Mouse (Mus musculus) stomach, embryonic 14.5 days (tissue): ENCODE measurements around the gene Mindy4b-ps. TPM values are rescaled to one million over a fixed set of nuclear protein-coding genes. Genes with fewer than 3 reads are reported as not detected.

Experiments
- ATAC-seq: fragments of 200-750 bp; cut with Nextera tagmentation; 2 replicates; pipeline ENCODE4 v1.8.0; 2017; ENCODE audit warnings: low read depth, moderate TSS enrichment; ENCODE audit not compliant: insufficient number of reproducible peaks, insufficient read depth, low FRiP score
- H3K27ac ChIP-seq: fragments of 300-500 bp; sonication (generic); 2 replicates; pipeline ENCODE4 v1.5.1; 2014; ENCODE audit warnings: mild to moderate bottlenecking, low read length, moderate library complexity, mixed read lengths
- H3K27me3 ChIP-seq: fragments of 300-500 bp; sonication (generic); 2 replicates; pipeline ENCODE4 v1.6.1; 2014; ENCODE audit warnings: low read length, control low read depth, mixed read lengths; ENCODE audit not compliant: control insufficient read depth, insufficient read depth
- H3K36me3 ChIP-seq: fragments of 300-500 bp; sonication (generic); 2 replicates; pipeline ENCODE4 v1.6.1; 2014; ENCODE audit warnings: mild to moderate bottlenecking, control low read depth, low read length, moderate library complexity, mixed read lengths; ENCODE audit not compliant: control insufficient read depth, insufficient read depth
- H3K4me1 ChIP-seq: fragments of 300-500 bp; sonication (generic); 2 replicates; pipeline ENCODE4 v1.6.1; 2014; ENCODE audit warnings: low read length, control low read depth, mixed read lengths; ENCODE audit not compliant: control insufficient read depth, insufficient read depth
- H3K4me2 ChIP-seq: fragments of 300-500 bp; sonication (generic); replicated peaks from 2 replicates; pipeline ENCODE4 v1.6.1; 2014; ENCODE audit warnings: low read depth, low read length, control low read depth
- H3K4me3 ChIP-seq: fragments of 300-500 bp; sonication (generic); 2 replicates; pipeline ENCODE4 v1.5.1; 2014; ENCODE audit warnings: low read depth, low read length, control low read depth
- H3K9ac ChIP-seq: fragments of 300-500 bp; sonication (generic); replicated peaks from 2 replicates; pipeline ENCODE4 v1.6.1; 2014; ENCODE audit warnings: low read depth, mild to moderate bottlenecking, control low read depth, low read length, moderate library complexity, mixed read lengths
- H3K9me3 ChIP-seq: fragments of 300-500 bp; sonication (generic); 2 replicates; pipeline ENCODE4 v1.6.1; 2016; ENCODE audit warnings: low read depth, low read length, control low read depth; ENCODE audit not compliant: control insufficient read depth
- WGBS: fragments of 180-500 bp; shearing (Covaris S2); extraction: QIAGEN DNeasy Blood & Tissue Kit; methylation state at CpG from one replicate; pipeline ENCODE4 v1.1.7; 2014; 5-methylcytosine and 5-hydroxymethylcytosine counted together
- polyA plus RNA-seq: library from polyadenylated mRNA; unstranded; fragments of >200 nt; fragmentation: Nextera tagmentation; extraction: Ambion mirVana; gene quantifications from 2 replicates; pipeline ENCODE4 v1.2.1, GENCODE M21; 2014

Mindy4b-ps gene
- polyA plus RNA-seq, 1 experiment from 2014 or later = not detected

DNA sequence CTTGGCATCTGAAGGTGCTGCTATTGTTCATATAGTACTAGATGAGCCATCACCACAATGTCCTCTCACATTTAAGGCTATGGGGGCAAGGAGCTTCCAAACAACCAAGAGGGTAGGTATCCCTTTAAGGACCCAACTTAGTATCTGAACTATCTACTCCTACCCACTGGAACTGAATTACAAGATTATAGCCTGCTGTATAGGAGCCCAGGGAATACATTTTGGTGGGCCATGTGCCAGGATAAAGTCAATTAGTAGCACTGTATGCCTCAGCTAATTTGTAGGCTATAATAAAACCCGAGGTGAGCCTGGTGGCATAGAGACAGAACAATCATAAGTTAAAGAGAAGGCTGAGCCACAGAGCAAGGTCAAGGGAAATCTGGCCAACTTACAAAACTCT is 65.7 kb downstream of the Mindy4b-ps start:
- Histone ChIP-seq H3K9ac (no peak overlapping the region), H3K27me3 (no peaks in the 10 kb centered on the region), H3K4me2 (no peak overlapping the region), H3K9me3 (no peaks in the 10 kb centered on the region), H3K4me1 (no peaks in the 10 kb centered on the region), H3K4me3 (no peak overlapping the region), H3K36me3 (no peaks in the 10 kb centered on the region), H3K27ac (no peak overlapping the region)
- WGBS = 67% methylated on average over 1 of the region's 1 CpGs
- ATAC-seq = no peak

DNA sequence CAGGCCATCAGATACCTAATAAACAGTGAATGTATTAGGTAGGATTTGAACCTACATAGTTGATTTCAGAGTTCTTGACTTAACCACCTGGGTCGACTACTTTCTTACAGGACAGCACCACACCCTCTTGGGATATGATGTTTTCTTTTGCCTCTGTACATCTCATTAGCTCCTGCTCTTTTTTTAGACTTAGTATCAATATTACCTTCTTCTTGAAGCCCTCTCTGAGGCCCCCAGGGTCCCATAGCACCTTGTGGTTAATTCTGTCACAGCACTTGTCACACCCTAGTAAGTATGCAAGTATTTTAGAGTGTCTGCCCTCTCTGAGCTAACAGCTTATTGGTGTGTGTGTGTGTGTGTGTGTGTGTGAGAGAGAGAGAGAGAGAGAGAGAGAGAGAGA is 66.3 kb downstream of the Mindy4b-ps start:
- WGBS = 79% methylated on average over 1 of the region's 1 CpGs
- no peak overlapping the region for H3K4me3 ChIP-seq
- H3K4me1 ChIP-seq = no peaks in the 10 kb centered on the region
- H3K27ac ChIP-seq = no peak overlapping the region
- H3K27me3 ChIP-seq = no peaks in the 10 kb centered on the region
- H3K4me2 ChIP-seq = no peak overlapping the region
- no peaks in the 10 kb centered on the region for H3K9me3 ChIP-seq
- H3K36me3 ChIP-seq = no peaks in the 10 kb centered on the region
- no peak for ATAC-seq
- H3K9ac ChIP-seq = no peak overlapping the region

DNA sequence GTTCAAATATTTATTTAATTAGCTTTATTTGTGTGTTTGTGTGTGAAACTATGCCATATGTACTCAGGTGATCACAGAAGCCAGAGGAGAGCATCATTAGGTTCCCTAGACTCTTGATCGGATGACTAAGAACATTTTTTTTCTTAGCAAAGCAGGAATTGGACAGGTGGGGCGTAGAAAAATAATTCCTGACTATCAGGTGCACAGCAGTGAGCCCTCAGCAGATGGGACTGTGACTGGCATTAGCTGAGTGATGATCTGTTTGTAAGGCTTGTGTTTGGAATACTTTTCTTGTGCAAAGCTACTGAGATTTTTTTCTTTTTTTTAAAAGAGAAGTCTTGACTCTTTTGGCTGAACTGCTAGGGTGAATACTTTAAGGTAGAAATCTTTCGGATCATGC is 67.8 kb downstream of the Mindy4b-ps start:
- no peaks in the 10 kb centered on the region for H3K36me3 ChIP-seq
- H3K9me3 ChIP-seq = no peaks in the 10 kb centered on the region
- no peaks in the 10 kb centered on the region for H3K4me1 ChIP-seq
- H3K9ac ChIP-seq = no peak overlapping the region
- no peak overlapping the region for H3K27ac ChIP-seq
- H3K4me2 ChIP-seq = no peak overlapping the region
- WGBS = 77% methylated on average over 3 of the region's 3 CpGs
- no peaks in the 10 kb centered on the region for H3K27me3 ChIP-seq
- no peak overlapping the region for H3K4me3 ChIP-seq
- no peak for ATAC-seq

DNA sequence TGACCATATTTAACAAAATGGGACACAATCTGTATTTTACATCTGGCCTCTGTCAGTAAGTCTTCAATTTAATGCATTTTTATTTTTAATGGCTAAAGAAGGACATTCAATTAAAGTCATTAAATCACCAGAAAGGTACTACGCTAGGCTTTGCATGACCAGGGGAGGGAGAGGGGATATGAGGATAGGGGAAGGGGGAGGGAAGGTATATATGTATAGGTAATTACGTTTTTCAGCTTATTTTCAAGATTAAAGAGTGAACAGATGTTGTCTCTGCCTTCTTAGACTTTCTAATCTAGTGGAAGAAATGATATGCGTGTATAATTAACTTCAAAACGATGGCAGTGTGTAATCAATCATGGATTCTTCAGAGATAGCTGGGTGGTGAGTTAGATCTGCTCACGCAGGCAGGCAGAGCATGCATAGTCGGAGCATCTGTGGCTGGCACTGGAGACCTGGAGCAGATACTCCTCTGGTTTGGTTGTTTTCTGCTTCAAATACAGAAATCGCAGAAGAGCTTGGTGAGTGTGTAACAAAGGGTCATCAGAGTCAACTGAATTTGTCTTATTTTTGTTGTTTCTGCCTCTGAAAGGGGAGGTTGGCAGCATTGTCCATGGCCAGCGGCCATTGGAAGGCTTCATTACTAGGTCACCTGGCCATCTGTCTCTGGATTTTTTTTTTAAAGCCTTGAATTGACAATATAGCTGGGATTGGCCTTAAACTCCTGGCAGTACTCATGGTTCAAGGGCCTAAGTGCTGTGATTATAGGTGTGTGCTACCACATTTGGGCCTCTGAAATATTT is 70.1 kb downstream of the Mindy4b-ps start:
- no peaks in the 10 kb centered on the region for H3K9me3 ChIP-seq
- WGBS = 76% methylated on average over 8 of the region's 8 CpGs
- ATAC-seq = no peak
- no peak overlapping the region for H3K9ac ChIP-seq
- H3K27me3 ChIP-seq = no peaks in the 10 kb centered on the region
- no peak overlapping the region for H3K27ac ChIP-seq
- H3K4me2 ChIP-seq = no peak overlapping the region
- no peaks in the 10 kb centered on the region for H3K36me3 ChIP-seq
- H3K4me3 ChIP-seq = no peak overlapping the region
- H3K4me1 ChIP-seq = no peaks in the 10 kb centered on the region

DNA sequence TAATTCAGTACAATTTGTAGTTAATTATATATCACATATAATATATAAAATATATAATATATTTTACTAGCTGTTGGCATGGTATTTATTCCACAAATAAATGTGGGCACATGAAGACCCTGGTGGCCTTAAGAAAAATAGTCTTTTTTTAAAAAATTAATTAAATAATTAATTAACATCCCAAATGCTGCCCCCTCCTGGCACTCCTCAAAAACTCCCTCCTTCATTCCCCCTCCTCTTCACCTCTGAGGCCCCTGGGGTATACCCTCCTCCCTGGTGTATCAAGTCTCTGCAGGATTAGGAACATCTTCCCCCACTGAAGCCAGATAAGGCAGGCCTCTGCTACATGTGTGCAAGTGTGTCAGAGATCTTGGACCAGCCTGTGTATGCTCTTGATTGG is 73.4 kb downstream of the Mindy4b-ps start:
- Histone ChIP-seq H3K27ac (no peak overlapping the region), H3K9ac (no peak overlapping the region), H3K9me3 (no peaks in the 10 kb centered on the region), H3K4me3 (no peak overlapping the region), H3K36me3 (no peaks in the 10 kb centered on the region), H3K4me2 (no peak overlapping the region), H3K4me1 (no peaks in the 10 kb centered on the region), H3K27me3 (no peaks in the 10 kb centered on the region)
- ATAC-seq = no peak

DNA sequence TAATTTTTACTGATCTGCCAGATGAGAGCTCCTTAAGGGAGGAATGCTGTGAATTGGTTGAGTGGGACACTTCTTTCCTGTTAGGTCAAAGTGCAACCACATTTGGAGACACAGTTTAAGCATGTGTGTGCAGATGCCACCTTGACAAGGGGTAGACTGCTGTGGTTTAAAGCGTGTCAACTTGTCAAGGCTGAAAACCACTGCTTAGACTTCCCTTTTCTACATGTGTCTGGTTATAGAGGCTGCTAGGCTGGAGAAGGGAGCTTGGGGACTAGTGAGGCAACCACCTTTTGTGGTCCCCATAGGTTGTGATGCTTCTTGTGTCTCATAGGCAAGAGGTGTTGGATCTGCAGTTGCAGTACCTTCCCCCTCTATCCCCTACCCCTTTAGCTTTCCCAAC is 74.2 kb downstream of the Mindy4b-ps start:
- H3K4me3 ChIP-seq = no peak overlapping the region
- no peaks in the 10 kb centered on the region for H3K4me1 ChIP-seq
- no peaks in the 10 kb centered on the region for H3K36me3 ChIP-seq
- no peak overlapping the region for H3K27ac ChIP-seq
- no peak overlapping the region for H3K4me2 ChIP-seq
- no peaks in the 10 kb centered on the region for H3K9me3 ChIP-seq
- no peak overlapping the region for H3K9ac ChIP-seq
- no peaks in the 10 kb centered on the region for H3K27me3 ChIP-seq
- WGBS = 85% methylated on average over 1 of the region's 1 CpGs
- ATAC-seq = no peak

DNA sequence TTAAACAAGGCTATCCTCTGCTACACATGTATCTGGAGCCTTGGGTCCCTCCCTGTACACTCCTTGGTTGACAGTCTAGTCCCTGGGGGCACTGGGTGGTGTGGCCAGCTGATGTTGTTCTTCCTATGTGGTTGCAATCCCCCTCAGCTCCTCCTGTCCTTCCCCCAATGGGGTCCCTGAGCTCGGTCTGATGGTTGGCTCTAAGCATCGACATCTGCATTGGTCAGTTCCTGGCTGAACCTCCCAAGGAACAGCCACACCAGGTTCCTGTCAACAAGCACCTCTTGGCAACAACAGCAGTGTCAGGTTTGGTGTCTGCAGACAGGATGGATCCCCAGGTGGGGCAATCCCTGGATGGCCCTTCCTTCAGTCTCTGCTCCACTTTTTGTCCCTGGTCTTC is 82.6 kb downstream of the Mindy4b-ps start:
- Histone ChIP-seq H3K9ac (no peak overlapping the region), H3K4me3 (no peak overlapping the region), H3K4me2 (no peak overlapping the region), H3K9me3 (no peaks in the 10 kb centered on the region), H3K4me1 (no peaks in the 10 kb centered on the region), H3K27me3 (no peaks in the 10 kb centered on the region), H3K36me3 (no peaks in the 10 kb centered on the region), H3K27ac (no peak overlapping the region)
- WGBS = 74% methylated on average over 2 of the region's 2 CpGs
- ATAC-seq = no peak
